Mouse (Mus musculus): Measurements from ENCODE around the gene Serpina3f.
"Not testable (repeated sequence)": the region's sequence is repeated elsewhere in the genome, so short reads cannot be mapped to it uniquely, and the experiment has no call there.

The Serpina3f gene

DNA sequence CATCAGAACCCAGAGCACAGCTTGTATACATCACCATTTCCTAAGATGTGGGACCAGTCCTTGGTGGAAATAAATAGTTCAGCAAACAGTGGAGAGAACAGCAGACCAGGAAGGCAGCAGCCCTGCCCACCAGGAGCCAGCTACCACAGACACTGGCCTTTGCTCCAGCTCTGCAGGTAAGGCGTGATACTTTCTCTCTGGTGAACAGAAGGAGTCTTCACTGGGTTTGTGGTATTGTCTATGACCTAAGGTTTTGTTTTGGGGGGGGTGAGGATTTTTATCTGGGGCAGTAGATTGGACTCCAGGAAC lies at the start of gene Serpina3f:
Gene Serpina3f (plus strand): TSS at position 100 of the 309 bp plus-strand sequence.
- no peak for DNase-seq (ENCODE audit: low spot score in 2 of 2)

DNA sequence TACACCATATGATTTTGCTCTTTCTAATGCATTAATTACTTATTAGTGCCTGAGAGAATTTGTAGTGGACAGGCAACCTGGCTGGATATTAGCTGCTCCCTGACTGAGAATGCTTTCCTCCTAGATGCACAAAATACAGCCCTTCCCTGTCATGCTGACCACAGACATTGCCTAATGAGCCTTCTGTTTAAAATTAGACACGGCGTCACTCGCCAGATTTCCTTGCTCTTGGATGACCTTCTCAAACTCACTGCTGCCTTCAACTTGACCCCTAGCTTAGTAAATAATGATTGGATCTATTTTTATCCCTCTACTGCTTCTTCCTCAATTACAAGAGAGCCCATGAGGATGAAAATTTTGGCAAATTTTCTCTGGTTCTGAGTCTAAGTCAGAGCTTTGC lies 39.6 kb upstream of the Serpina3f start:
- no peak for DNase-seq (ENCODE audit: low spot score in 2 of 2)

DNA sequence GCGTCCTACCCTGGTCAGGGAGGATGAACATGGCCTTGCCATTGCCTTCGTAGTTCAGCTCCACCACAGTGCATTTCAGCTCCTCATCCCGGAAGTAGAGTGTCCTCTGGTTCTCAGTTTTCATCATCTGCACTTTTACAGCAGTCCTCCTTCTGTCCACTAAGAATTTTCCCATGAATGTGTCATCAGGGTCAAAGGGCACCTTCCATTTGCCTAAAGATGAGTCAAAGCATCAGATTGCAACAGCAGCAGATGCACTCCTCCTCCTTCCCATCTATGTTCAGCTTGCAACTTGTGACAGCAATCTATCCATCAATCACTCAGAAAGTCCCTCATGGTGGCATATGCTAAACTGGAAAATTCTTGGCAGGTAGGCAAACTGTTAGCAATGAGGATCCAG lies 38.7 kb upstream of the Serpina3f start:
- DNase-seq (ENCODE audit: low spot score in 2 of 2) = no peak

DNA sequence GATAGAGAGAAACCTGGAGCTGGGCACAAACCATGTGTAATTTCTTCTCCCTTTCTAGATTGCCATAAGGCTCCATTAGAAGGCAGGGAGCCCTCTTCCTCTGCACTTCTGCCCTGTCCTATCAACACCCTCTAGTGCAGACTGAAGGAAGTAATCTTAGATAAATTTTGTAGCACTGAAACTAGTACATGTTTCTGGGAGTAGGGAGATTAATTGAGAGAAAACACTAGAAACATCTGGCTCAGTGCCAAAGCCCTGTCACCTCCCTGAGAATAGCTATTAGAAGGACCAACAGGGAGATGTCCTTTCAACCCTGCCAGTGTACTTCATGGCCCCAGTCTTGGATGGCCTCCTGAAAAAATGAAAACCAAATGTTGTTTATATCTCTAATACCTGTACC lies 35.8 kb upstream of the Serpina3f start:
- no peak for DNase-seq (ENCODE audit: low spot score in 2 of 2)

DNA sequence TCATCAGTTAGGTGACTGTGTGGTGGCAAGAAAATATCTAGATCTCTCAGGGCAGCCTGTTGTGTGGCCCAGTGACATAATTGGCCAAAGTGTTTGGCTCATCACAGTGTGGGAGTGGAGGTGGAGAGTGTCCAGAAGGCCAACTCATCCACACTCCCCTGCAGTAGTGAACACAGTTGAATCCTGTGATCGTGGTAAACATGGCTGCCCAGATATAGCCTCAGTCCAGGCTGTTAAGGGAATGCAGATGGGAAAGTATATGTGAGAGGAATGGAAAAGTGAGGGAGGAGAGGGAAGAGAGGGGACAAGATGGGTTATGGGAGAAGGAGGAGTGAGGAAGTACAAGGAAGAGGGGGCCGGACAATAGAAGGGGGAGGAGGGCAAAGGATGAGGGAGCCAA lies 35.4 kb upstream of the Serpina3f start:
- no peak for DNase-seq (ENCODE audit: low spot score in 2 of 2)

DNA sequence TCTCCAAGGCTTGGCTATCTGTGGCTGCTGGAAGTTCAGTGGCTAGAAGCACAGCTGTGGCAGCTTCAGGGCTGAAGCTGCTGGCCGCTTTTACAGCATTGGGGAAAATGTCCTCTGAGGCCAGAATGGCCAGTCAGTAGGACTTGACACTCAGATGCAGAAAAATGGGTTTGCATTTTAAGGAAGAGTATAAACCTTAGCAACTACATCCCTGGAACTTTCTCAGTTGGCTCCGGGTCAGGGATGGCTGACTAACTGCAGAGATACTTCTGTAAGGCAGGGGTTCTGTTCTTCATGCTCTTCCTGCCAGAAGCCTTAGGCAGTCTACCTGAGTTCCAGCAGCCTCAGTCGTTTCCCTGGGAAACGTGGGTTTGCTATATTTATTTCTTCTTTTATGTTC lies 29.3 kb upstream of the Serpina3f start:
- DNase-seq (ENCODE audit: low spot score in 2 of 2) = no peak

DNA sequence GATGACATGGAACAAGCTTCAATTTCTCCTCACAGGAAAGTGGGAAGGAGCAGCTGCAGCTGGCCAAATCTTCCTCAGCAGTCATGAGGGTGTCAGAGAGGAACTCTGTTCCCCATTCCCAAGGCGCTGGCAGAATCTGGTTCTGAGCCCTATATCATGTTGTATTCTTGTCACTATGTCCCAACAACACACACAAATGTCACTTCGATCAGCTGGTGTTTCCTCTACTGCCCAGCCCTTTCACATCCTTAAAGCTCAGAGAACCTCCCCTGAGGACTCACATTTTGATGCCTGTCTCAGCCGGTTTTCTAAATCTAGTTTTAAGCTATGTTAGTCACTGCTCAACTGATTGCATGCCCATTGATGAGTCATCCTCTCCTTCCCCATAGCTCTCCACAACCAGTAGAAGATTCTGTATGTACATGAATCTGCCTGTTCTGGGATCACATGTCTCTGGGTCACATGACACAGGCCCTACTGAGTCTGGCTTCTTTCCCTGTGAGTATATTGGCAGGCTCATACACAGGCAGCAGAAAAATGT lies 28.2 kb upstream of the Serpina3f start:
- no peak for DNase-seq (ENCODE audit: low spot score in 2 of 2)

DNA sequence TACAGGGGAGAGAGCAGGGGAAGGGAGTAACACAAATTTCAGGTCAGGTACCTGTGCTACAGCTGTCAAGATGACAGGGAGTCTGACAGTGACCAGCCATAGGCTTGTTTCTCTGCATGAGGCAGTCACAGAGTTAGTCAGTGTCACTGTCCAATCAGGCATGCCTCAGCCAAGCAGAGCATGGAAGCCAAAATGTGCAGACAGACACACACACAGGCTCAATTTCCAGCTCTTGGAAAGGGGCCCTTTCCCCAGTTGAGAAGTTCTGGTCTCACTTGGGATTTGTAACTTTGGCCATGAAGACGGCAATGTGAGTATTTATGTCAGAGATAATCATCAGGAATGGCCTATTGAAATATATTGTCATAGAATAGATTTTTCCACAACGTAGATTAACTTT lies 25.1 kb upstream of the Serpina3f start:
- peak; percentile 8 to 28 for DNase-seq (ENCODE audit: low spot score in 2 of 2)

DNA sequence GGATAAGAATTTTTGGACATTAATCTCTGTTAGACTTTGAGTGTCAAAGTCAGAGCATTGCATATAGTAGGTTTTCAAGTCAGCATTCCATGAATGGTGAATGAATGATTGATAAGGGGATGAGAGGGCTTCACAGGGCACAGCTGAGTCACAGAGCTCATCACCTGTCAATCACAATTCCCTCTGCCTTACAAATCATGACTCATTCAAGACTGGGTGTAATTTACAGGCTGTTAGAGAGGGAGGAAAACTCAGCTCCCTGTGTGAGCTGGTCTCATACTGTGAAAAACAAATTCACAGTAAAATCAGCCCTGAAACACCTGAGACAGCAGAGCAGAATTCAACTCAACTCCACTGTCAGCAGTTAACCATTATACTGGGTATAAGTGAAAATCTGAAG lies 23.5 kb upstream of the Serpina3f start:
- DNase-seq (ENCODE audit: low spot score in 2 of 2) = no peak

DNA sequence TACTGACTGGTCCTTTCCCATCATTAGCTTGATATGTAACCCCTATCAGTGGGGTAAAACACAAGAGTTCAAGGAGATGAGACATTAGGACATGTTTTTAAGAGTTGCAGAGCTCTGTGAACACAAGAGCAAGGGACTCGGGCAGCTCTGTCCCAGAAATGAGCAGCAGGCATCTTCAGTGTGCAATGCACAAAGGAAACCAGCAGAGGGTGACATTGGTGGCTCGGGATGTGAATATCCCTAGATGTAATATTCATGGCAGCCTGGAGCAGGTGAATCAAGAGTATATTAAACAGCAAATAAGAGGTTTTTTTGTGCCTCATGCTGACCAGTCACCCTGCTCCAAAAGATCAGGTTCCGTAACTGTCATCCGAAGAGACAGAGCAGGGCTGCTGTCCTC lies 5.2 kb upstream of the Serpina3f start:
- DNase-seq (ENCODE audit: low spot score in 2 of 2) = peak in 1 of 2 experiments; percentile 40

DNA sequence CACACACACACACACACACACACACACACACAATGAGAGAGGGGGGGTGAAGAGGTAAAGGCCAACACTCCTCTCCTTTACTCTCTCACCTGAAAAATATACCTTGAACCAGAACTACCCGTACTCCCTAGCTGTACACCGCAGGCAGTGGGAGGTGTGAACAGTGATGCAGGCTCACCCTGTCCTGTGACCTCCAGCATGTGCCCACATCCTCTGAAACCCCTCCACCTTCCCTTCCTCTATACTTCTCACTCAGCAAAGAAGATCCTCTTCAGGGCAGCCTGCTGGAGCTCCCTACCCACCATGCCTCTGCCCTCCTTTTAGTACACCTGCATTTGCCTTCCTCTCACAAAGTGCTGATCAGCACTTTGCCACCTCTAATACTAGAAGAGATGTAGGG lies 4.5 kb upstream of the Serpina3f start:
- DNase-seq (ENCODE audit: low spot score in 2 of 2) = peak in 1 of 2 experiments; percentile 44

DNA sequence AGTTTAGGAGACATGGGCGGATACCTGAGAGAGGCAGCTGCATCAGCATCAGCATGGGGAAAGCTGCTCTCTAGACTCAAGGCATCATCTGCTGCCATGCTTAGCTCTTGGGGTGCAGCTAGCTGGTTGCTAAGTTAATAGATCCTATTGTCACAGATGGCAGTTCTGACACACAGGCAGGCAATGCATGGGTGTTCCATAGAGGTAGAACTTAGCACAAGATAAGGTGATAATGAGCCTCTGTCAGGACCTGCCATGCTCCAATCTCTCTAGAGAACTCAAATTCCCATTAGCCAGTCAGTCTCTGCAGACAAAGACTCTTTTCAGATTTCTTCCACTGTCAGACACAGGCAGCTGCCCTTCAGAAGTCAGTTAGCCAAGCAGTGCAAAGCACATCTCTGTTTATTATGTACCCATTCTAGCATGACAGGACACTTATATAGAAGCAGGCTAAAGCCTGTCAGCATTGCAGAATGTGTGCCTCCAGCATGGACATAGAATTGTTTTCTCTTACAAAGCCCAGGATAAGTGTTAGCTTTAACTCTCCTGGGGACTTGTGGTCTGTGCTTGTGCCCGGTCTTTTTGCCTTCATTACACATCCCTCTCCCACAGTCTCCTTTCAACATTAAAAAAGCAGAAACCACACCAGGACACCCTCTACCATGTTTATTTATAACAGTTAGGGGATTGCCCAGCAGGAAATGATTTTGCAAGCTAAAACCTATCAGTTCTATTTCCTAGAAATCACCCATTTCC lies 477 bp upstream of the Serpina3f start:
- no peak for DNase-seq (ENCODE audit: low spot score in 2 of 2)

DNA sequence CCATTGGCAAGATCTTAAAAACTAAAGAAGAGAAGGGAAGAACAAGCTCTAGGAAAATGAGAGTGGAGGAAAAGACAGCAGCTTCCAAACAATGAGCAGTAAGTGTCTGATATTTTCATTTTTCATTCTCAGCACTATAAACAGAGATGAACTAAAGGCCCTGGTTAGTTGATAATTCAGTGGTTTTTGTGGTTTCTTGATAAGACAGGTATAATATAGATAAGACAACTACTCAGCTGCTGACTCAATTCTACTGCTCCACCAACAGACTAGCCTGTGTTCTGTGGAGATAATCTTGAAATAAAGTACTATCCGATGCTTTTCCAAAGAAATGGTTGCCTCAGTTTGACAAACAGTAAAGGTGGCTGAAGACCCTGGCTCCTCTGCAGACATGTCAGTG lies 905 bp downstream of the Serpina3f start:
- no peak for DNase-seq (ENCODE audit: low spot score in 2 of 2)

DNA sequence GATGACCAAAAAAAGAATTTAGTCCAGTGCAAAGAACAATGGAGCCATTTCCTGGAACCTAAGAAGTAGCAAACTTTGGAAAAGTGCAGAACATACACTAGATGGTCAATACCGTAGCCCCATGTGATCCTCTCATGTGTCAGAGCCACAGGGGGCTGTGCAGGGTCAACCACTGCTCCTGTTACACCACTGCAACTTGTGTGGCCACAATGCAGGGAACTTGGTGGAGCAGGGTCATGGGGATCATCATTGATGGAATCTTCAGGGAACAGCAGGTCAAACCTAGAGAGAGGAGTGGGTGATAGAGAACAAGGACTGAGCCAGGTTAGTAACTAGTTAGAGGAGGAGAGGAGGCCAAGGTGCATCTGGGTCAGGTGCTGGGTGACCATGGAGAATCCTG lies 7.3 kb downstream of the Serpina3f start:
- DNase-seq (ENCODE audit: low spot score in 2 of 2) = peak in 1 of 2 experiments; percentile 54

DNA sequence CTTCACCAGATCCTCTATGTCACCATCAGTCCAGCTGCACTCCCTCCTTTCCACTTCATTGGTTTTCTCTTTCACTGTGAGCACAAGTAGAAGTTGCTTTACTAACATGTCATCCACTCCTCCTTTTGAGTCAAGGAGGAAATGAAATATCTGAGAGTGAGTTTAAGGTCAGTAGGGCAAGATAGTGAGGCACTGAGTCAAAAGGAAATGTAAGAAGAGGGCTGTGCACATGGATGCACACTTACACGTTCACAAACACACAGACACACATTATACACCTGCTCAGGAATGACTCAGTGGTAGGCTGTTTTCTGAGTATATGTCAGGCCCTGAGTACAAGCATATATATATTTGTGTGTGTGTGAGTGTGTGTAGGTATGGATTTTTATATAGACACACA lies 9.3 kb downstream of the Serpina3f start:
- DNase-seq (ENCODE audit: low spot score in 2 of 2) = no peak

DNA sequence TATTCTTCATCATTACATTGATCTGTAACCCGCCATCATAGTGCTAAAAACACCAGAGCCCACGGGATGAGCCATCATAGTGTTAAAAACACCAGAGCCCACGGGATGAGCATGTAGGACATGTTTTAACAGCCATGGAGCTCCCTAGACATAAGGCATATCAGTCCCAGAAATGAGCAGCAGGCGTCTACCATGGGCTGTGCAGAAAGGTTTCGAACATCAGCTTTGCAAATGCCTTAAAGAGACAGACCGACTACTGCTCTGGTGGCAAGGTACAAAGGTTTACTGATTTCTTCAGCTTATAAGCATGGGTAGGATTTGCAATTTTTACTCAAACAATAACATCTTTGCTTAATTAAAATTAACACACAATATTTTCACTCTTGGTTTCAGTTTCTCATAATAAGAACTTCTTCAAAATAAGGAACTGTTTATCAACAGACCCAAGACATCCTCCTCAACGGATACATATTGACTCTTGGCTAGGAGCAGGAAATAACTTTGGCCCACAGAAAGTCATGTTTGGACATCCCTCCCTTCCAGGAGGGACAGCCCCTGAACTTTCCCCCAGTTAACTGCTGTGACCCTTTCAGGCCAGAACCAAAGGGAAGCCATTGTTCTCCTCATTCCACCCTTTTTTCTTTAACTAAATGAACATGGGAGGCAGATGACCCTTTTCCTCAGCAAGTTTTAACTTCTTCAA lies 10.4 kb downstream of the Serpina3f start:
- DNase-seq (ENCODE audit: low spot score in 2 of 2) = peak in 1 of 2 experiments; percentile 31

DNA sequence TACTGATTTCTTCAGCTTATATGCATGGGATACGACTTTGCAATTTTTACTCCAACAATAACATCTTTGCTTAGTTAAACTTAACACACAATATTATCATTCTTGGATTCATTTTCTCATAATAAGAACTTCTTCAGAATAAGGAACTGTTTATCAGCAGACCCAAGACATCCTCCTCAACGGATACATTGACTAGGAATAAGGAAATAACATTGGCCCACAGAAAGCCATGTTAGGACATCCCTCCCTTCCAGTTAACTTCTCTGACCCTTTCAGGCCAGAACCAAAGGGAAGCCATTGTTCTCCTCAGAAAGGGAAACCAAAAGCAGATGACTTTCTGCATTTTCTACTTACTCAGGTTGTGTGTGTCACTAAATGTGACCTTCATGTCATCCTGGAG lies 16.4 kb downstream of the Serpina3f start:
- no peak for DNase-seq (ENCODE audit: low spot score in 2 of 2)

DNA sequence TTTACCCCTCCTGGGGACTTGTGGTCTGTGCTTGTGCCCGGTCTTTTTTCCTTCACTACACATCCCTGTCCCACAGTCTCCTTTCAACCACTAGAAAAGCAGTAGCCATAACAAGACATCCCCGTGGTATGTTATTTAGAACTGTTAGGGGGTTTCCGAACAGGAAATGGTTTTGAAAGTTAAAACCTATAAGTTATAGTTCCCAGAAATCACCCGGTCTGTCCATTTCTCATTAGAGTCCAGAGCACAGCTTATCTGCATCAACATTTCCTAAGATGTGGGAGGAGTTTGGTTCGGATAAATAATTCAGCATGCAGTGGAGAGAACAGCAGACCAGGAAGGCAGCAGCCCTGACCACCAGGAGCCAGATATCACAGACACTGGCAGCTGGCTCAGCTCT lies 21.6 kb downstream of the Serpina3f start, which contains the start of gene Serpina3g:
Gene Serpina3g (plus strand): TSS at position 331 of the 400 bp plus-strand sequence.
- DNase-seq (ENCODE audit: low spot score in 2 of 2) = no peak

DNA sequence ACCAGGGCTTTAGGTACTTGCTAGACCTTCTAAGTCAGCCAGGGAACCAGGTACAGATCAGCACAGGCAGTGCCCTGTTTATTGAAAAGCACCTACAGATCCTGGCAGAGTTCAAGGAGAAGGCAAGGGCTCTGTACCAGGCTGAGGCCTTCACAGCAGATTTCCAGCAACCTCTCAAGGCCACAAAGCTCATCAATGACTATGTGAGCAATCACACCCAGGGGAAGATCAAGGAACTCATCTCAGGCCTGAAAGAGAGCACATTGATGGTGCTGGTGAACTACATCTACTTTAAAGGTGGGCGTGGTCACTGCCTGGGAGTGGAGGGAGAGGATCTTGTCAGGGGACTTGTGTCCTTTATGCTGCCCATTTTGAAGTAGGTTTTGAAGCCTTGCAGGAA lies 23.7 kb downstream of the Serpina3f start:
- DNase-seq (ENCODE audit: low spot score in 2 of 2) = not testable (repeated sequence)

DNA sequence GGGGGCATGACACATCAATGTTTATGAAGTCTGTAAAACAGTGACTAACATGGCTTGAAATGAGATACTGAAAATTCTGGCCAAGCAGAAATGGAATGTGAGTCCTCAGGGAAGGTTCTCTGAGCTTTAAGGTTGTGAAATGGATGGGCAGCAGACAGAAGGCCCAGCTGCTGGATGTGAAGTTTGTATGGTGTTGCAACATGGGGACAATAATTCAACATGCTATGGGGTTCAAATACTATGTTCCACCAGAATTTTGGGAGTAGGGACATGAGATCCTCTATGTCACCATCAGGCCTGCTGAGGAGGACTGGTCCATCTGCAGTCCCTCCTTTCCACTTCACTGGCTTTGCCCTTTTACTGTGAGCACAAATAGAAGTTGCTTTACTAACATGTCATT lies 29.0 kb downstream of the Serpina3f start:
- DNase-seq (ENCODE audit: low spot score in 2 of 2) = no peak

DNA sequence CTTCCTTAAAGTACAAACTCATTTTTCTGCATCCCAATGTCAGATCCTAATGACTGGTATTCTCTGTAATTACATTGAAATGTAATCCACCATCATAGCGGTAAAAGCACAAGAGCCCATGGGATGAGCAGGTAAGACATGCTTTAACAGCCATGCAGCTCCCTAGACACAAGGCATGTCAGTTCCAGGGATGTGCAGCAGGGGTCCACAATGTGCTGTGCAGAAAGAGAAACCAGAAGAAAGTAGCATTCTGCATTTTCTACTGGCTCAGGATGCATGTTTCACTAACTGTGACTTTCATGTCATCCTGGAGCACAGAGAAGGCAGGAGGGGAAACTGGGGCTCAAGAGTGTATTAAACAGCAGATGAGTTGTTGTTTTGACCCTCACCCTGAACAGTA lies 30.7 kb downstream of the Serpina3f start:
- no peak for DNase-seq (ENCODE audit: low spot score in 2 of 2)

DNA sequence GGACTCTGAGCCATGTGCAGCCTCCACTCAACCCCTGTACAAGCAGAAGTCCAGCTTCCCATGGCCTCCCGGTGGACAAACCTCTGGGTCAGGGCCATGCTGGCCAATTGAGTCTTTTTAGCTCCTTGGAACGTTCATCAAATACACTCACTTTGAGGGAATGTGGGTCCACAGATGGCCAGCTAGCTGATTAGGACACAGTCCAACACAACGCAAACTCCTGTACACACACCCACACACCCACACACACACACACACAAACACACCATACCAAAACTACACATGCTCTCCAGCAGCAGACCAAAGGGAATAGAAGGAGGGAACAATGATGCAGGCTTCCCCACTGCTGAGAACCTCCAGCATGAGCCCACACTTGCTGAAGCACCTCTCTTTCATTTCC lies 31.3 kb downstream of the Serpina3f start:
- DNase-seq (ENCODE audit: low spot score in 2 of 2) = no peak

DNA sequence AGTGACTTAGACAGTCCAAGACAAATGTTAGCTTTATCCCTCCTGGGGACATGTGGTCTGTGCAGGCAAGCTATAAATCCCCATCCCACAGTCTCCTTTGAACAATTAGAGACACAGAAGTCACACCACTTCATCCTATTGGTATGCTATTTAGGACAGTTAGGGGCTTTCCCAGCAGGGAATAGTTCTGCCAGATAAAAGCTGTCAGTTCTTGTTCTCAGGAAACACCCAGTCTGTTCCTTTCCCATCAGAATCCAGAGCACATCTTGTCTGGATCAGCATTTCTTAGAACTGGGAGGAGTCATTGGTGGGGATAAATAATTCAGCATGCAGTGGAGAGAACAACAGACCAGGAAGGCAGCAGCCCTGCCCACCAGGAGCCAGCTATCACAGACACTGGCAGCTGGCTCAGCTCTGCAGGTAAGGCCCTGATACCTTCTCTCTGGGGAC lies 33.2 kb downstream of the Serpina3f start:
- no peak for DNase-seq (ENCODE audit: low spot score in 2 of 2)

All from spleen, postnatal 4 days (tissue).